7 mouse cellular contexts compared by ENCODE assay signal in genomic region chr10:81182336-81183333, GRCm38 (mm10). TPM values are rescaled to one million over a fixed set of nuclear protein-coding genes. Genes with fewer than 3 reads are reported as not detected.
A peak's percentile ranks its signal among the peaks of the same experiment; 100 is the strongest.
DNase-seq lines count a peak whose midpoint lies in the region; ATAC-seq lines count a peak whose summit lies in the region.

Gene Dapk3 (plus strand): TSS chr10:81183005.

- no peaks in the 10 kb centered on the region for H3K27me3 ChIP-seq in embryonic facial prominence, embryonic 12.5 days
- H3K27me3 ChIP-seq in limb, embryonic 11.5 days (ENCODE audit: control insufficient read depth, insufficient read depth, low read length): no peaks in the 10 kb centered on the region
- no peaks in the 10 kb centered on the region for H3K27me3 ChIP-seq in midbrain, embryonic 14.5 days (ENCODE audit: control insufficient read depth, insufficient read depth, low read length)

- peak within 1 kb of the TSS; percentile 64 for H3K4me3 ChIP-seq in embryonic facial prominence, embryonic 12.5 days
- H3K4me3 ChIP-seq in limb, embryonic 11.5 days (ENCODE audit: low read depth, low read length): peak within 1 kb of the TSS; percentile 44
- H3K4me3 ChIP-seq in midbrain, embryonic 14.5 days (replicated peaks; ENCODE audit: low read depth, low read length): peak within 1 kb of the TSS; percentile 63

- peak; percentile 91 for DNase-seq in adrenal gland, postnatal 25 days
- peak; percentile 100 for DNase-seq in heart, adult 11 months
- peak; percentile 96 for DNase-seq in kidney, adult 18-20 months
- DNase-seq in limb, embryonic 11.5 days (ENCODE audit: low spot score): peak; percentile 99
- DNase-seq in midbrain, embryonic 14.5 days: peak; percentile 99
- peak; percentile 89 to 90 for DNase-seq in spleen, adult 18-20 months

- 5% methylated on average over 53 of the region's 53 CpGs for WGBS in embryonic facial prominence, embryonic 12.5 days
- 4% methylated on average over 53 of the region's 53 CpGs for WGBS in limb, embryonic 11.5 days
- 5% methylated on average over 53 of the region's 53 CpGs for WGBS in midbrain, embryonic 14.5 days

- H3K4me2 ChIP-seq in embryonic facial prominence, embryonic 12.5 days (replicated peaks): peak within 1 kb of the TSS; percentile 59
- H3K4me2 ChIP-seq in limb, embryonic 11.5 days (ENCODE audit: low read depth, severe bottlenecking): peak within 1 kb of the TSS; percentile 59
- H3K4me2 ChIP-seq in midbrain, embryonic 14.5 days (ENCODE audit: low read length): peak within 1 kb of the TSS; percentile 64

- H3K36me3 ChIP-seq in embryonic facial prominence, embryonic 12.5 days: peaks cover 74% of the 10 kb centered on the region
- peaks cover 49% of the 10 kb centered on the region for H3K36me3 ChIP-seq in limb, embryonic 11.5 days (ENCODE audit: control insufficient read depth, insufficient read depth, low read length)
- peaks cover 80% of the 10 kb centered on the region for H3K36me3 ChIP-seq in midbrain, embryonic 14.5 days (ENCODE audit: control insufficient read depth, insufficient read depth, low read length)

- H3K9ac ChIP-seq in embryonic facial prominence, embryonic 12.5 days: peak within 1 kb of the TSS; percentile 72
- peak within 1 kb of the TSS; percentile 49 for H3K9ac ChIP-seq in limb, embryonic 11.5 days (ENCODE audit: low read length)
- H3K9ac ChIP-seq in midbrain, embryonic 14.5 days (replicated peaks; ENCODE audit: low read length): peak within 1 kb of the TSS; percentile 69

- no peaks in the 10 kb centered on the region for H3K9me3 ChIP-seq in embryonic facial prominence, embryonic 12.5 days
- no peaks in the 10 kb centered on the region for H3K9me3 ChIP-seq in limb, embryonic 11.5 days (ENCODE audit: control insufficient read depth, low read length)
- no peaks in the 10 kb centered on the region for H3K9me3 ChIP-seq in midbrain, embryonic 14.5 days (ENCODE audit: control insufficient read depth, low read length)

- H3K27ac ChIP-seq in embryonic facial prominence, embryonic 12.5 days: peak within 1 kb of the TSS; percentile 73
- peak within 1 kb of the TSS; percentile 26; the same call in 1 of the 2 replicates for H3K27ac ChIP-seq in limb, embryonic 11.5 days (replicated peaks; ENCODE audit: low read depth, low read length)
- peak within 1 kb of the TSS; percentile 87 for H3K27ac ChIP-seq in midbrain, embryonic 14.5 days (replicated peaks; ENCODE audit: low read depth, low read length)

- H3K4me1 ChIP-seq in embryonic facial prominence, embryonic 12.5 days: peaks cover 37% of the 10 kb centered on the region
- H3K4me1 ChIP-seq in limb, embryonic 11.5 days (ENCODE audit: control insufficient read depth, insufficient read depth, low read length): peaks cover 20% of the 10 kb centered on the region
- peaks cover 15% of the 10 kb centered on the region for H3K4me1 ChIP-seq in midbrain, embryonic 14.5 days (ENCODE audit: control insufficient read depth, insufficient read depth, low read length)

- ATAC-seq in embryonic facial prominence, embryonic 12.5 days (ENCODE audit: insufficient number of reproducible peaks, insufficient read depth, low FRiP score, low TSS enrichment): peak; percentile 92
- ATAC-seq in limb, embryonic 11.5 days (ENCODE audit: insufficient number of reproducible peaks, low FRiP score, low TSS enrichment, low read depth): peak; percentile 94
- ATAC-seq in midbrain, embryonic 14.5 days (ENCODE audit: low FRiP score, low TSS enrichment): peak; percentile 96

RNA-seq across cellular contexts. Expression of gene Dapk3, which starts in this region (rescaled TPM):
- 70.8 and 76.5 TPM in 2 replicates for total RNA-seq in adrenal gland, postnatal 25 days (2021)
- 79.5 and 85.3 TPM in 2 replicates for polyA plus RNA-seq in embryonic facial prominence, embryonic 12.5 days (2016; fragmentation: Nextera tagmentation; extraction: Ambion mirVana)
- polyA plus RNA-seq in limb, embryonic 11.5 days (2014; fragmentation: Nextera tagmentation; extraction: Ambion mirVana): 43.3 and 49.1 TPM in 2 replicates
- polyA plus RNA-seq in midbrain, embryonic 14.5 days (2014; fragmentation: Nextera tagmentation; extraction: Ambion mirVana): 63.3 and 66.9 TPM in 2 replicates

Comparison
In these comparisons a context has a peak if more than half of its experiments do, and no peak if none do; other contexts are left out.
1. Peak in every context shown above with its lines: DNase-seq, ATAC-seq, H3K4me3 ChIP-seq and H3K27ac ChIP-seq.
2. H3K27ac ChIP-seq: peak in every context shown above with its lines; median percentile 87 in midbrain, embryonic 14.5 days; 73 in embryonic facial prominence, embryonic 12.5 days; 26 in limb, embryonic 11.5 days.